Mouse (Mus musculus) G1E (cell line): ENCODE measurements around the gene C87436.

Experiments used
- CTCF ChIP-seq: IDR thresholded peaks from 2 replicates; pipeline ENCODE4 v1.5.1; 2012; ENCODE audit warnings: low read depth, low read length, inconsistent platforms, mixed read lengths
- GATA1 ChIP-seq: IDR thresholded peaks from 2 replicates; pipeline ENCODE4 v1.6.1; 2012; ENCODE audit warnings: borderline replicate concordance, low read length, inconsistent platforms, mixed read lengths
- TAL1 ChIP-seq: conservative IDR thresholded peaks from 2 replicates; pipeline ENCODE4 v1.6.1; 2012; ENCODE audit warnings: low read depth, low read length, inconsistent platforms, mixed read lengths

- no peak for TF ChIP-seq CTCF
- no peak for TF ChIP-seq GATA1
- TF ChIP-seq TAL1: no peak
Measured at GRCm38 (mm10) chr6:86497942-86498732, 60.0 kb downstream of the C87436 start.
